Mouse (Mus musculus): ENCODE measurements around the gene Hnrnpu. TPM values are rescaled to one million over a fixed set of nuclear protein-coding genes. Genes with fewer than 3 reads are reported as not detected.

Hnrnpu gene
- total RNA-seq, 1 experiment from 2014 or later: 405 TPM

Other genes with a start within 250 kb of the Hnrnpu start
- gene Desi2, start 150.4 kb downstream of the Hnrnpu start, total RNA-seq (2017): 7.3 to 11.8 TPM (median 8.0 TPM) in 3 replicates
- 99.3 to 162 TPM (median 133 TPM) in 3 replicates for gene Cox20, start 18.7 kb downstream of the Hnrnpu start, total RNA-seq (2017)
- 2.7 to 5.7 TPM (median 5.0 TPM) in 3 replicates for gene Efcab2, start 68.3 kb upstream of the Hnrnpu start, total RNA-seq (2017)
- gene Kif26b, start 191.3 kb upstream of the Hnrnpu start, total RNA-seq (2017): not detected in 3 replicates